Mouse (Mus musculus) myocyte (in vitro differentiated cells): ENCODE measurements around the gene Nanp. TPM values are rescaled to one million over a fixed set of nuclear protein-coding genes. Genes with fewer than 3 reads are reported as not detected.
A peak's percentile ranks its signal among the peaks of the same experiment; 100 is the strongest.

Experiments
- H3K27me3 ChIP-seq: one replicate; pipeline ENCODE4 v1.6.1; 2011; ENCODE audit not compliant: control insufficient read depth, insufficient read depth, insufficient read length
- H3K36me3 ChIP-seq: one replicate; pipeline ENCODE4 v1.6.1; 2011; ENCODE audit not compliant: control insufficient read depth, insufficient read depth
- H3K4me2 ChIP-seq: one replicate; pipeline ENCODE4 v1.6.1; 2011; ENCODE audit warnings: low read depth, control low read depth
- H3K4me3 ChIP-seq: one replicate; pipeline ENCODE4 v1.5.1; 2011; ENCODE audit warnings: mild to moderate bottlenecking, control low read depth, moderate library complexity
- H3K79me2 ChIP-seq: one replicate; pipeline ENCODE4 v1.6.1; 2011; ENCODE audit not compliant: control insufficient read depth, insufficient read depth
- H3ac ChIP-seq: one replicate; pipeline ENCODE4 v1.6.1; 2011; ENCODE audit not compliant: control insufficient read depth, insufficient read length
- CEBPB ChIP-seq: IDR thresholded peaks from 2 replicates; pipeline ENCODE4 v1.6.1; 2011; ENCODE audit warnings: mild to moderate bottlenecking, moderate library complexity; ENCODE audit not compliant: poor library complexity, insufficient read depth, severe bottlenecking
- E2F4 ChIP-seq: IDR thresholded peaks from one replicate; pipeline ENCODE4 v1.6.1; 2011; ENCODE audit warnings: mild to moderate bottlenecking, control low read depth, moderate library complexity; ENCODE audit not compliant: insufficient read depth
- MAX ChIP-seq: IDR thresholded peaks from one replicate; pipeline ENCODE4 v1.6.1; 2011; ENCODE audit warnings: low read depth, mild to moderate bottlenecking, control low read depth
- MYOD1 ChIP-seq, 3 experiments: IDR thresholded peaks; one replicate each; pipeline ENCODE4 v1.6.1; 2011; ENCODE audit warnings: control low read depth in 2 of 3, low read depth in 2 of 3, mild to moderate bottlenecking in 2 of 3, moderate library complexity in 1 of 3; ENCODE audit not compliant: insufficient read length in 2 of 3, control insufficient read depth in 1 of 3
- MYOG ChIP-seq, 3 experiments: IDR thresholded peaks; one replicate each; pipeline ENCODE4 v1.6.1; 2011; ENCODE audit warnings: control low read depth in 2 of 3, low read depth in 2 of 3, mild to moderate bottlenecking in 2 of 3; ENCODE audit not compliant: insufficient read length in 2 of 3, control insufficient read depth in 1 of 3, insufficient read depth in 1 of 3
- POLR2A ChIP-seq: IDR thresholded peaks from one replicate; pipeline ENCODE4 v1.6.1; 2011; ENCODE audit warnings: low read depth, mild to moderate bottlenecking, control low read depth, moderate library complexity; ENCODE audit not compliant: insufficient read length
- POLR2AphosphoS2 ChIP-seq: IDR thresholded peaks from one replicate; pipeline ENCODE4 v1.6.1; 2011; ENCODE audit warnings: low read depth, control low read depth; ENCODE audit not compliant: insufficient read length
- REST ChIP-seq: IDR thresholded peaks from one replicate; pipeline ENCODE4 v1.6.1; 2011; ENCODE audit warnings: mild to moderate bottlenecking, control low read depth, moderate library complexity; ENCODE audit not compliant: insufficient read depth, insufficient read length
- SRF ChIP-seq: IDR thresholded peaks from one replicate; pipeline ENCODE4 v1.6.1; 2011; ENCODE audit warnings: low read depth; ENCODE audit not compliant: control insufficient read depth, insufficient read length
- TCF12 ChIP-seq: IDR thresholded peaks from one replicate; pipeline ENCODE4 v1.6.1; 2011; ENCODE audit warnings: mild to moderate bottlenecking, control low read depth; ENCODE audit not compliant: poor library complexity, insufficient read depth, severe bottlenecking
- TCF3 ChIP-seq: IDR thresholded peaks from one replicate; pipeline ENCODE4 v1.6.1; 2011; ENCODE audit warnings: low read depth, control low read depth; ENCODE audit not compliant: insufficient read length
- USF1 ChIP-seq: IDR thresholded peaks from one replicate; pipeline ENCODE4 v1.6.1; 2011; ENCODE audit warnings: low read depth, mild to moderate bottlenecking, control low read depth, moderate library complexity
- polyA plus RNA-seq: library from polyadenylated mRNA; unstranded; fragments of >200 nt; fragmentation: generic; extraction: Trizol; gene quantifications from one replicate; pipeline ENCODE4 v1.2.1, GENCODE M21; 2012; ENCODE audit warnings: missing spikeins

The Nanp gene
- polyA plus RNA-seq, 1 experiment = 3.8 TPM

- TF ChIP-seq MYOG (IDR thresholded peaks at IDR 0.05; ENCODE audit: control insufficient read depth in 1 of 3, insufficient read depth in 1 of 3, insufficient read length in 2 of 3, low read depth in 2 of 3) (no peak), TCF3 (no peak), CEBPB (no peak), SRF (no peak), E2F4 (no peak), TCF12 (no peak)
- H3ac ChIP-seq = no peak overlapping the region
- H3K4me2 ChIP-seq = no peak overlapping the region
- peaks cover 3% of the 10 kb centered on the region for H3K79me2 ChIP-seq
- H3K36me3 ChIP-seq = no peaks in the 10 kb centered on the region
- no peak overlapping the region for H3K4me3 ChIP-seq
- no peaks in the 10 kb centered on the region for H3K27me3 ChIP-seq
Observed at GRCm38 (mm10) chr2:150990506-150990905, 48.7 kb downstream of the Nanp start.

GRCm38 (mm10) chr2:150985359-150985758 lies 53.8 kb downstream of the Nanp start:
- TF ChIP-seq TCF3 (no peak), POLR2AphosphoS2 (no peak), MYOD1 (IDR thresholded peaks at IDR 0.05; ENCODE audit: control insufficient read depth in 1 of 3, insufficient read length in 2 of 3, low read depth in 2 of 3) (no peak), SRF (no peak), MYOG (IDR thresholded peaks at IDR 0.05; ENCODE audit: control insufficient read depth in 1 of 3, insufficient read depth in 1 of 3, insufficient read length in 2 of 3, low read depth in 2 of 3) (no peak), MAX (no peak), USF1 (no peak), POLR2A (no peak), REST (no peak), TCF12 (no peak), CEBPB (no peak), E2F4 (no peak)
- no peak overlapping the region for H3K4me2 ChIP-seq
- H3K27me3 ChIP-seq = no peaks in the 10 kb centered on the region
- no peaks in the 10 kb centered on the region for H3K36me3 ChIP-seq
- no peak overlapping the region for H3K4me3 ChIP-seq
- no peak overlapping the region for H3ac ChIP-seq
- H3K79me2 ChIP-seq = peaks cover 3% of the 10 kb centered on the region

GRCm38 (mm10) chr2:150982051-150982450 lies 57.1 kb downstream of the Nanp start:
- Histone ChIP-seq H3ac (no peak overlapping the region), H3K4me3 (no peak overlapping the region), H3K36me3 (no peaks in the 10 kb centered on the region), H3K27me3 (no peaks in the 10 kb centered on the region), H3K79me2 (no peaks in the 10 kb centered on the region), H3K4me2 (no peak overlapping the region)
- TF ChIP-seq TCF3 (no peak), TCF12 (no peak)

- TF ChIP-seq USF1 (no peak), CEBPB (no peak), MAX (no peak), TCF12 (no peak)
- Histone ChIP-seq H3K36me3 (no peaks in the 10 kb centered on the region), H3K4me3 (no peak overlapping the region), H3ac (no peak overlapping the region), H3K27me3 (no peaks in the 10 kb centered on the region), H3K79me2 (no peaks in the 10 kb centered on the region), H3K4me2 (no peak overlapping the region)
Observed at GRCm38 (mm10) chr2:150981524-150981923, 57.7 kb downstream of the Nanp start.

GRCm38 (mm10) chr2:150979861-150980620 lies 59.2 kb downstream of the Nanp start:
- Histone ChIP-seq H3K4me2 (no peak overlapping the region), H3K4me3 (no peak overlapping the region), H3ac (no peak overlapping the region), H3K79me2 (no peaks in the 10 kb centered on the region), H3K27me3 (no peaks in the 10 kb centered on the region), H3K36me3 (no peaks in the 10 kb centered on the region)
- TF ChIP-seq MYOG (IDR thresholded peaks at IDR 0.05; ENCODE audit: control insufficient read depth in 1 of 3, insufficient read depth in 1 of 3, insufficient read length in 2 of 3, low read depth in 2 of 3) (peak in 2 of 3 experiments; percentile 23 to 71), MAX (no peak), REST (no peak), E2F4 (no peak), SRF (no peak), POLR2A (no peak), TCF3 (peak; percentile 33), CEBPB (no peak), TCF12 (no peak), POLR2AphosphoS2 (no peak), USF1 (no peak), MYOD1 (IDR thresholded peaks at IDR 0.05; ENCODE audit: control insufficient read depth in 1 of 3, insufficient read length in 2 of 3, low read depth in 2 of 3) (peak in 2 of 3 experiments; percentile 53 to 73)

Other genes starting within 250 kb of the Nanp start
- gene Abhd12, start 134.7 kb downstream of the Nanp start, polyA plus RNA-seq = 50.7 TPM
- 7.5 TPM for gene Gins1, start 134.0 kb downstream of the Nanp start, polyA plus RNA-seq
- gene Ninl, start within 50 bp of the Nanp start, polyA plus RNA-seq = 2.2 TPM
- gene Gm14151, start 53.0 kb upstream of the Nanp start, polyA plus RNA-seq = not detected
- gene Gm14147, start 58.8 kb upstream of the Nanp start, polyA plus RNA-seq = not detected